Mouse (Mus musculus): ENCODE measurements around the gene Igflr1. TPM values are rescaled to one million over a fixed set of nuclear protein-coding genes. Genes with fewer than 3 reads are reported as not detected.

The Igflr1 gene
- 7.2 and 9.2 TPM in 2 replicates for total RNA-seq (2015)
- not detected in 2 replicates for total RNA-seq (2017)

- ATAC-seq (replicated peaks; ENCODE audit: poor library complexity) = no peak
Measured at GRCm38 (mm10) chr7:30564970-30565571, at the start of gene Igflr1. Gene Igflr1, plus strand, starts transcription at chr7:30565427.

GRCm38 (mm10) chr7:30518325-30518724, 46.9 kb upstream of the Igflr1 start:
- ATAC-seq (replicated peaks; ENCODE audit: poor library complexity) = no peak

GRCm38 (mm10) chr7:30520396-30520795, 44.8 kb upstream of the Igflr1 start:
- no peak for ATAC-seq (replicated peaks; ENCODE audit: poor library complexity)

- ATAC-seq (replicated peaks; ENCODE audit: poor library complexity) = no peak
Measured at GRCm38 (mm10) chr7:30520856-30521255, 44.4 kb upstream of the Igflr1 start.

GRCm38 (mm10) chr7:30522871-30523270, 42.4 kb upstream of the Igflr1 start:
- no peak for ATAC-seq (replicated peaks; ENCODE audit: poor library complexity)

- ATAC-seq (replicated peaks; ENCODE audit: poor library complexity) = no peak
Measured at GRCm38 (mm10) chr7:30524487-30524886, 40.7 kb upstream of the Igflr1 start.

GRCm38 (mm10) chr7:30525954-30526353, 39.3 kb upstream of the Igflr1 start:
- no peak for ATAC-seq (replicated peaks; ENCODE audit: poor library complexity)

GRCm38 (mm10) chr7:30526399-30526798, 38.8 kb upstream of the Igflr1 start:
- ATAC-seq (replicated peaks; ENCODE audit: poor library complexity) = no peak

- no peak for ATAC-seq (replicated peaks; ENCODE audit: poor library complexity)
Measured at GRCm38 (mm10) chr7:30526981-30527380, 38.2 kb upstream of the Igflr1 start.

- ATAC-seq (replicated peaks; ENCODE audit: poor library complexity) = no peak
Measured at GRCm38 (mm10) chr7:30531291-30531815, 33.9 kb upstream of the Igflr1 start.

- ATAC-seq (replicated peaks; ENCODE audit: poor library complexity) = no peak
Measured at GRCm38 (mm10) chr7:30532931-30533330, 32.3 kb upstream of the Igflr1 start.

- no peak for ATAC-seq (replicated peaks; ENCODE audit: poor library complexity)
Measured at GRCm38 (mm10) chr7:30533941-30534632, 31.1 kb upstream of the Igflr1 start.

GRCm38 (mm10) chr7:30534633-30535577, 30.3 kb upstream of the Igflr1 start, which contains the start of gene Arhgap33:
Gene Arhgap33, minus strand, starts transcription at chr7:30535060.
- ATAC-seq (replicated peaks; ENCODE audit: poor library complexity) = peak; percentile 94

GRCm38 (mm10) chr7:30540572-30540971, 24.7 kb upstream of the Igflr1 start:
- ATAC-seq (replicated peaks; ENCODE audit: poor library complexity) = no peak

GRCm38 (mm10) chr7:30544327-30544726, 20.9 kb upstream of the Igflr1 start:
- ATAC-seq (replicated peaks; ENCODE audit: poor library complexity) = peak; percentile 71

GRCm38 (mm10) chr7:30549880-30550279, 15.3 kb upstream of the Igflr1 start:
- no peak for ATAC-seq (replicated peaks; ENCODE audit: poor library complexity)

- no peak for ATAC-seq (replicated peaks; ENCODE audit: poor library complexity)
Measured at GRCm38 (mm10) chr7:30550603-30551002, 14.6 kb upstream of the Igflr1 start.

GRCm38 (mm10) chr7:30551445-30552101, 13.7 kb upstream of the Igflr1 start:
- ATAC-seq (replicated peaks; ENCODE audit: poor library complexity) = peak; percentile 55

GRCm38 (mm10) chr7:30552102-30553020, 12.9 kb upstream of the Igflr1 start, which contains the start of the genes Hspb6 and Proser3:
Gene Hspb6, plus strand, starts transcription at chr7:30552178.
Gene Proser3, minus strand, starts transcription at chr7:30552299.
- peak; percentile 85 for ATAC-seq (replicated peaks; ENCODE audit: poor library complexity)

All from megakaryocyte progenitor cell, adult 5-6 weeks (primary cell).